Mouse (Mus musculus) ES-E14 (cell line): ENCODE measurements at regions not wholly inside any gene's neighbourhood (a gene's known extent, or its start where the extent isn't known, plus 50 kb on each side); places are given as distances from the start of the nearest gene placed in this dataset.

Experiments
- DNase-seq: peaks from one replicate; pipeline ENCODE4 v3.0.0-alpha.2; 2013; ENCODE audit warnings: low read depth, low spot score
- H3K27ac ChIP-seq: 2 replicates; pipeline ENCODE4 v1.5.1; 2012; ENCODE audit warnings: low read depth, mild to moderate bottlenecking, low read length, moderate library complexity, mixed read lengths; ENCODE audit not compliant: poor library complexity, insufficient read depth, severe bottlenecking
- H3K36me3 ChIP-seq: 2 replicates; pipeline ENCODE4 v1.6.1; 2012; ENCODE audit warnings: mild to moderate bottlenecking, low read length, moderate library complexity, mixed read lengths; ENCODE audit not compliant: control insufficient read depth, poor library complexity, insufficient read depth, severe bottlenecking
- H3K4me1 ChIP-seq, 2 experiments: fragments of 150-350 bp in 1 of 2; sonication (generic) in 1 of 2; 2 replicates each; pipeline ENCODE4 v1.6.1; 2012; ENCODE audit warnings: low read length in 2 of 2, mild to moderate bottlenecking in 1 of 2, mixed read lengths in 1 of 2; ENCODE audit not compliant: control insufficient read depth in 2 of 2, insufficient read depth in 2 of 2, poor library complexity in 1 of 2
- H3K4me3 ChIP-seq, 2 experiments: fragments of 150-350 bp in 1 of 2; sonication (generic) in 1 of 2; 2 replicates each; pipeline ENCODE4 v1.5.1; 2012; ENCODE audit warnings: low read length in 2 of 2, low read depth in 1 of 2, mild to moderate bottlenecking in 1 of 2, mixed read lengths in 1 of 2; ENCODE audit not compliant: insufficient read depth in 1 of 2, poor library complexity in 1 of 2, severe bottlenecking in 1 of 2
- H3K9ac ChIP-seq: 2 replicates; pipeline ENCODE4 v1.6.1; 2012; ENCODE audit warnings: low read depth, mild to moderate bottlenecking, low read length, mixed read lengths; ENCODE audit not compliant: poor library complexity, insufficient read depth, severe bottlenecking
- H3K9me3 ChIP-seq: fragments of 150-350 bp; sonication (generic); 2 replicates; pipeline ENCODE4 v1.6.1; 2012; ENCODE audit warnings: low read depth, mild to moderate bottlenecking, low read length; ENCODE audit not compliant: control insufficient read depth, insufficient read depth
- CHD2 ChIP-seq: IDR thresholded peaks from 2 replicates; pipeline ENCODE4 v1.6.1; 2014; ENCODE audit warnings: mild to moderate bottlenecking, low read depth, low read length, inconsistent platforms
- HCFC1 ChIP-seq: IDR thresholded peaks from 2 replicates; pipeline ENCODE4 v1.6.1; 2012; ENCODE audit warnings: low read length, inconsistent platforms, borderline replicate concordance; ENCODE audit not compliant: insufficient read depth
- MAFK ChIP-seq: IDR thresholded peaks from 2 replicates; pipeline ENCODE4 v1.6.1; 2014; ENCODE audit warnings: mild to moderate bottlenecking, low read depth, low read length, inconsistent platforms; ENCODE audit not compliant: insufficient read depth
- ZC3H11A ChIP-seq: IDR thresholded peaks from 2 replicates; pipeline ENCODE4 v1.6.1; 2012; ENCODE audit warnings: low read depth, mild to moderate bottlenecking, inconsistent platforms, low read length, borderline replicate concordance
- ZNF384 ChIP-seq: IDR thresholded peaks from 2 replicates; pipeline ENCODE4 v1.6.1; 2012; ENCODE audit warnings: low read depth, low read length, inconsistent platforms
- in situ Hi-C, 2 experiments: fragments of 600-800 bp; cut with MboI; formaldehyde crosslinking; loops; one replicate each; pipeline ENCODE4 v1.15.1; 2025; ENCODE audit warnings: low sequenced_read_pairs in 2 of 2, inconsistent platforms in 1 of 2; ENCODE audit not compliant: unreplicated experiment in 2 of 2

DNA sequence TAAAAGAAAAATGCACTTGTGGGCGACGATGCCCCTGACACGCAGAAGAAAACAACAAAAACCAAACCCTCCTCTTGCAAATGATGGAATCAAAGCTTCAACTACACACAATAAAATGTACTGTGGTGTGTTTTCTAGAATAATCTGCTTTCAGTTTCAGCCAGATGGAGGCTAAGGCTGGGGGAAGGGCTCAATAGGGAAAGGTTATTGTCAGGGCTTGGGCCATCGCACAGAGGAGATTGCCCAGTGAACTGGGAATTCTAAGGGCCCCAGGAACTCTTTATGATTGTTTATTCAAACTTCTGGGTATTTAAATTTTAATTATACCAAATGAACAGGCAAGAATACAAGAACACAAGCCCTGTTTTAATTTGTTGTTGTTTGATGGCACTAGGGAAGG, 169.6 kb upstream of the Agap1 start:
- Histone ChIP-seq H3K36me3 (no peaks in the 10 kb centered on the region), H3K27ac (no peak overlapping the region), H3K4me3 (no peak overlapping the region), H3K9me3 (no peaks in the 10 kb centered on the region), H3K4me1 (no peaks in the 10 kb centered on the region), H3K9ac (no peak overlapping the region)
- TF ChIP-seq CHD2 = no peak
- TF ChIP-seq MAFK = no peak
- no peak for TF ChIP-seq HCFC1
- TF ChIP-seq ZNF384 = no peak
- in situ Hi-C loops = no loop called here
- no peak for DNase-seq

- Histone ChIP-seq H3K36me3 (no peaks in the 10 kb centered on the region), H3K9ac (no peak overlapping the region), H3K4me1 (no peaks in the 10 kb centered on the region), H3K9me3 (no peaks in the 10 kb centered on the region), H3K4me3 (no peak overlapping the region), H3K27ac (no peak overlapping the region)
- DNase-seq = no peak
- no peak for TF ChIP-seq HCFC1
- no peak for TF ChIP-seq MAFK
- in situ Hi-C loops = no loop called here
Measured at GRCm38 (mm10) chr1:89287136-89287795, 167.3 kb upstream of the Agap1 start.

- H3K9me3 ChIP-seq = no peaks in the 10 kb centered on the region
- no peaks in the 10 kb centered on the region for H3K36me3 ChIP-seq
- H3K9ac ChIP-seq = no peak overlapping the region
- DNase-seq = no peak
- in situ Hi-C loops = no loop called here
- H3K4me3 ChIP-seq = no peak overlapping the region
- no peaks in the 10 kb centered on the region for H3K4me1 ChIP-seq
- TF ChIP-seq ZNF384 = no peak
- TF ChIP-seq CHD2 = no peak
- TF ChIP-seq MAFK = no peak
- TF ChIP-seq ZC3H11A = no peak
- no peak for TF ChIP-seq HCFC1
- no peak overlapping the region for H3K27ac ChIP-seq
Measured at GRCm38 (mm10) chr1:89288001-89288400, 166.6 kb upstream of the Agap1 start.

DNA sequence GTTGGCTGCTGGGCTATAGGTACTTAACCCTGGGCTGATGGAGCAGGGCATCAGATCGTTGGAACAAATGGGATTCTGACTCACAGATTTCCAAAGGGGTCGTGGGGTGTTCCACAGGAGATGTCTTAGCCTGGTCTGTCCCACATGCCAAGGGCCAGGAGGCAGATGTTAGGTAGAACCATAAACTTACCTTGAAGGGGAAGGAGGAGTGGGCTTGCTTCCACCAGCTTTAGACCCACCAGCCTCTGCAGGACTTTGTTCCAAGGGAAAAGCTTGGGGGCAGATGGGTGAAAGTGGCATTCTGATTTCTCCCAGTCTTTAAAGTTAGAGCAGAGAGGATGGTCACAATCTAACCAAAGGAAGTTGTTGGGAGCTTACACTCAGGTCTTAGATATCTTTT, 165.7 kb upstream of the Agap1 start:
- no peak for DNase-seq
- in situ Hi-C loops = no loop called here
- TF ChIP-seq HCFC1 (no peak), CHD2 (no peak), MAFK (no peak), ZC3H11A (no peak), ZNF384 (no peak)

DNA sequence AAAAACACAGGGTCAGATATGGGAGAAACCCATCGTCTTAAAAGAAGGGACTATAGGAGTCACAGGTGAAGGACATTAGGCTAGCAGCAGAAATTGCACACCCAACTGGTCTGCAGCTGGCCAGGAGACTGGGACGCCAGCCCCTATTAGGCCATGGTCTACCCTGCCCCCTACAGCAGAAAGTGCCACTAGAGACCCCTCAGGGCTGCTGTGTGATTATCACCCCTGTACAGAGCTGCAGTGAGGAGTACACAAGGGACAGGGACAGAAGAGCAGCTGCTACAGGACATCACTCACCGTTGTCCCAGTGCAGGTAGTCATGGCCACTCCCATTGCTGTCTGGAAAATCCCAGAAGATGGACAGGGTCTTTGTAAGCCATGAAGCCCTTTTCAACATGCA, 157.9 kb upstream of the Agap1 start:
- in situ Hi-C loops = no loop called here
- Histone ChIP-seq H3K4me1 (no peaks in the 10 kb centered on the region), H3K36me3 (no peaks in the 10 kb centered on the region), H3K9me3 (no peaks in the 10 kb centered on the region), H3K4me3 (no peak overlapping the region), H3K9ac (no peak overlapping the region), H3K27ac (no peak overlapping the region)
- no peak for DNase-seq
- TF ChIP-seq ZC3H11A (no peak), HCFC1 (no peak), ZNF384 (no peak), CHD2 (no peak), MAFK (no peak)

More for the DNA sequence above, 165.7 kb upstream of the Agap1 start:
- no peak overlapping the region for H3K4me3 ChIP-seq
- H3K27ac ChIP-seq = no peak overlapping the region
- no peaks in the 10 kb centered on the region for H3K9me3 ChIP-seq
- no peaks in the 10 kb centered on the region for H3K4me1 ChIP-seq
- no peaks in the 10 kb centered on the region for H3K36me3 ChIP-seq
- H3K9ac ChIP-seq = no peak overlapping the region
